Mouse (Mus musculus) ES-Bruce4 (cell line): ENCODE results near the gene Hlx. TPM values are rescaled to one million over a fixed set of nuclear protein-coding genes. Genes with fewer than 3 reads are reported as not detected.

Source experiments
- H3K27ac ChIP-seq: 2 replicates; pipeline ENCODE4 v1.5.1; 2012; ENCODE audit warnings: low read length, inconsistent platforms; ENCODE audit not compliant: insufficient read depth
- H3K27me3 ChIP-seq: 2 replicates; pipeline ENCODE4 v1.6.1; 2012; ENCODE audit warnings: mild to moderate bottlenecking, low read length, inconsistent platforms; ENCODE audit not compliant: control insufficient read depth, poor library complexity, insufficient read depth, severe bottlenecking
- H3K36me3 ChIP-seq: 2 replicates; pipeline ENCODE4 v1.6.1; 2012; ENCODE audit warnings: inconsistent platforms, mild to moderate bottlenecking, low read length, moderate library complexity; ENCODE audit not compliant: control insufficient read depth, poor library complexity, insufficient read depth, severe bottlenecking
- H3K4me1 ChIP-seq: one replicate; pipeline ENCODE4 v1.8.1; 2011; ENCODE audit warnings: low read length; ENCODE audit not compliant: control insufficient read depth, insufficient read depth
- H3K4me3 ChIP-seq: 2 replicates; pipeline ENCODE4 v1.5.1; 2011; ENCODE audit warnings: low read depth, mild to moderate bottlenecking, low read length
- H3K9ac ChIP-seq: 2 replicates; pipeline ENCODE4 v1.6.1; 2012; ENCODE audit warnings: low read depth, mild to moderate bottlenecking, inconsistent platforms; ENCODE audit not compliant: poor library complexity, severe bottlenecking
- H3K9me3 ChIP-seq: replicated peaks from 2 replicates; pipeline ENCODE4 v1.6.1; 2012; ENCODE audit warnings: mild to moderate bottlenecking, low read length, inconsistent platforms; ENCODE audit not compliant: control insufficient read depth, poor library complexity, insufficient read depth, severe bottlenecking
- CTCF ChIP-seq: IDR thresholded peaks from one replicate; pipeline ENCODE4 v1.8.1; 2011; ENCODE audit warnings: low read depth, low read length
- EP300 ChIP-seq: IDR thresholded peaks from 2 replicates; pipeline ENCODE4 v1.6.1; 2011; ENCODE audit warnings: low read depth, low read length; ENCODE audit not compliant: insufficient read depth
- POLR2A ChIP-seq: IDR thresholded peaks from one replicate; pipeline ENCODE4 v1.8.1; 2011; ENCODE audit warnings: low read length; ENCODE audit not compliant: insufficient read depth
- polyA plus RNA-seq: library from polyadenylated mRNA; stranded (reverse); fragments of >200 nt; gene quantifications from 2 replicates; pipeline ENCODE4 v1.2.4, GENCODE M21; 2011; ENCODE audit warnings: low read depth; ENCODE audit not compliant: missing spikeins, insufficient read depth, insufficient read length

Gene Hlx
- polyA plus RNA-seq, 1 experiment, result not detected

DNA sequence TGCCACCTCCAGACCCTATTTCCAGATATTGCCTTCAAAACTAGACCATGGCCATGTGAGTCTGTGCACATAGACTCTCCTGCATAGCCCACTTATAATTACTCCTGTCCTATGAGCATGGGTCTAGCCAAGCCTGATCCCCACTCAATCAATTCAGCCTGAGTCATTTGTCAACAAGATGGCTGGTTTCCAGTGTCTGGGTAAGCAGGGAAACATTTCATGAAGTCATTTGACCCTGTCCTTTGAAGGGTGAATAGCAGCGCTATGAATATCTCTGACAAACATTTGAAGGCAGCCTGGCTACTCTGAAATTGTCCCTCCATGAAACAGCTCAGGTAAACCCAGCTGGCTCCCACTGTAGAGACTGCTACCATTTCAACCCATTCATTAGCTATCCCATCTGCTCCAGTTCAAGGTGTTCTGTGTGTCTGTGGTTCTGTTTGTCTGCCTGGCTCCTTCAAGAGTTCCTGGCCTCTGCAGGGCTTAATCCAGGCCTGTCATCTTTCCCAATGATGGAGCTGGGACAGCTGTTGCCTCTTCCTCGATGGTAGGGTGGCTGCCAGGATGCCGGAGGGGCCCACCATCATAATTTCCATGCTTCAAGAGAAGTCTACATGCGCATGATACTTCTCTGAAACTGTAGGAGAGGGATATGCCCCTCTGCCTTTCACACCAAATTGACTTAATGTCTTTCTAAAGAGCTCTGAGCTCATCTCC, 24.7 kb downstream of the Hlx start:
- Histone ChIP-seq H3K9me3 (no peaks in the 10 kb centered on the region), H3K4me1 (no peaks in the 10 kb centered on the region), H3K9ac (no peak overlapping the region), H3K27me3 (no peaks in the 10 kb centered on the region), H3K4me3 (no peak overlapping the region), H3K36me3 (no peaks in the 10 kb centered on the region), H3K27ac (no peak overlapping the region)
- TF ChIP-seq POLR2A, result no peak
- no peak for TF ChIP-seq EP300
- no peak for TF ChIP-seq CTCF

DNA sequence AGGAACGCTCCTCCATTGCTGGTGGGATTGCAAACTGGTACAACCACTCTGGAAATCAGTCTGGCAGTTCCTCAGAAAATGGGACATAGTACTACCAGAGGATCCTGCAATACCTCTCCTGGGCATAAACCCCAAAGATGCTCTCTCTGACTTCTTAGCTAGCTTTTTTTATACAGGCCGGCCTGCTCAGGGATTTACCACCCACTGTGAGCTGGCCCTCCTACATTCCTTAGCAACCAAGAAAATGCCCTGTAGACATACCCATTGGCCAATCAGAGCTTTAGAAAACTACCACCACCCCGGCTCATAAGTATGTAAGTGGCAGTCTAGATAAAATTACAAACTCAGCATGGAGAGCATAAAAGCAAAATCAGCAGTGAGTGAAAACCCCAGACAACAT, 27.5 kb downstream of the Hlx start:
- no peaks in the 10 kb centered on the region for H3K9me3 ChIP-seq
- H3K4me3 ChIP-seq, result no peak overlapping the region
- no peaks in the 10 kb centered on the region for H3K36me3 ChIP-seq
- no peak for TF ChIP-seq EP300
- TF ChIP-seq CTCF, result no peak
- TF ChIP-seq POLR2A, result no peak
- H3K9ac ChIP-seq, result no peak overlapping the region
- H3K27ac ChIP-seq, result no peak overlapping the region
- no peaks in the 10 kb centered on the region for H3K27me3 ChIP-seq
- H3K4me1 ChIP-seq, result no peaks in the 10 kb centered on the region

DNA sequence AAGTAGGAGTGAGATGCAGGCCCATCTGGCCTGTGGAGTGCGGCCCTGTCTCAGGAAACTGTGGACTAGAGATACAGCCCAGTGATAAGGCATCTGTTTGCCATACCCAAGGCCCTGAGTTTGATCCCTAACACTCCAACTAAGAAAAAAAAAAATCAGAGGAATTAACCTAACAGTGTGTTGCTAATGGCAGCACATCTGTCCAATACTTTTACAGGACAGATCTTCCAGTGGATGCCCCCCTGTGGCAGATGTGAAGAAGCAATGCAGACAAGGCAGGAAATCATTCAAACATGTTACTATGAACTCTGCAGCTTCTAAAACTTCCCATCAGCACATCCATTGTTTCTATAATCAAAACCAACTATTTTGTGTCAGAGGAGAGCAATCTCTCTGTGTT, 33.1 kb downstream of the Hlx start:
- Histone ChIP-seq H3K9ac (no peak overlapping the region), H3K36me3 (no peaks in the 10 kb centered on the region), H3K4me3 (no peak overlapping the region), H3K9me3 (no peaks in the 10 kb centered on the region), H3K27me3 (no peaks in the 10 kb centered on the region), H3K27ac (no peak overlapping the region), H3K4me1 (no peaks in the 10 kb centered on the region)
- TF ChIP-seq EP300 (no peak), CTCF (no peak), POLR2A (no peak)

DNA sequence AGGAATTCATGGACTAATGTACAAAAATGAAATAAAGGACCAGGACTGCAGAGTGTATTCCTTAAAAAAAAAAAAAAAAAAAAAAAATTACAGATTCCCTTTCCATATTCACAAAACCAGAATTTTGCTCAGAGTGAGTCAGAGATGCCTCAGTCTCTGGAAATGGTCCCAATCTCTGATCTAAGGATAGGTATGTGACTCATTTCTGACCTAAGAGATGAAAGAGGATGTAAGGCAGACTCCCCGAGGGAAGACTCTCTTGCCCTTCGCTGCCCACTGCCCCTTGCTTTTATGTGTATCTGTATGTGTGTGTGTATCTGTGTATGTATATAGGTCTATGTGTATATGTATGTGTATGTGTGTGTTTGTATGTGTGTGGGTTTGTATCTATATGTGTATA, 37.0 kb downstream of the Hlx start:
- Histone ChIP-seq H3K9me3 (no peaks in the 10 kb centered on the region), H3K4me1 (no peaks in the 10 kb centered on the region), H3K27ac (no peak overlapping the region), H3K36me3 (no peaks in the 10 kb centered on the region), H3K9ac (no peak overlapping the region), H3K27me3 (no peaks in the 10 kb centered on the region), H3K4me3 (no peak overlapping the region)
- TF ChIP-seq CTCF (no peak), POLR2A (no peak), EP300 (no peak)

DNA sequence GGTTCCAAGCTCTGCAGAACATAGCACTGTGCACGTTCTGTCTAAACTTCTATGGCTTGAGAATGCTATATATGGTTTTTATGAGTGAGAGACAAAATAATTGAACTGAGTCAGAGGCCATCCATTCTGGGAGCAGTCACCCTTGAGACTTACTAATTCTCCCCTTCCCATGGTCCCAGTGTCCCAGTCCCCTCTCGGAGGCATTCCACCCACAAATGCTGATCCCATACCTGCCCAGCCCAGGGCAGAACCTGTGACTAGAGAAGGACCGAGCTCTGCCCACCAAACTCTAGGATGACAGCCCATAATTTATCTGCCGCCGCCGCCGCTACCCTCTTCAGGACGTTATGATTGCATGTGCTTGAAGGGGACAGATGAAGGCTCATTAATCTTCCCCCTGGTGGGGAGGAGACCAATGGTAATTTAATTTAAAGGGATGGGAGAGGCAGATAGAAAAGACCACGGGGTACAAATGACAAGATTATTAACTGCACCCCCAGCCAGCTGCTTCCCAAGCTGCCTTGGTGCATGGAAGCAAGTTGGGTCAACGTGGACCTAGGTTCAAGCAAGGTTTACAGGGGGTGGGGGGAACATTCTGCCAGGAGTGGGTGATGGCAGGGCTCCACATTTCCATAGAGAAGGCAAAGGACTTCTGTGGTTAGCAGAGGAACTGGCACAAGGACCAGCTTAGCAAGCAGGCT, 40.1 kb downstream of the Hlx start:
- TF ChIP-seq POLR2A (no peak), CTCF (no peak), EP300 (no peak)
- no peaks in the 10 kb centered on the region for H3K36me3 ChIP-seq
- H3K9ac ChIP-seq, result no peak overlapping the region
- H3K27me3 ChIP-seq, result no peaks in the 10 kb centered on the region
- no peaks in the 10 kb centered on the region for H3K4me1 ChIP-seq
- no peak overlapping the region for H3K4me3 ChIP-seq
- H3K9me3 ChIP-seq, result no peaks in the 10 kb centered on the region
- H3K27ac ChIP-seq, result no peak overlapping the region

DNA sequence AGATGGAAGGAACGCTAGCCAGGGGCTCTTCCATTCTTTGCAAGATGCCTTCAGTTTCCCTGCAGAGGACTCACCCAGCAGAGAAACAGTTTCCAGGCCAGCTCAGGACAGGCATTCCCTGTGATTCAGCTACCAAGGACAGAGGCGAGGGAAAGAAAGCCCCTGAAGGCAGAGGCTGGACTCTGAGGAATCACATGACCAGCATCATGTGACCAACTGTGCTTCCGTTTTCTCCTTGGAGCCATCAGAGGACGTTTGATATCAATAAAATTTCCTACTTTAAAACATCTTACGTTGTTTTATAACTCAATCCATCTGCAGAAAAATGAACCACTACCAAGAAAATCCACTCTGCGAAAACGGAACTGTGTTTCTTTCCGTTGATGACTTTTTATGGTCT, 41.2 kb downstream of the Hlx start:
- Histone ChIP-seq H3K9me3 (no peaks in the 10 kb centered on the region), H3K9ac (no peak overlapping the region), H3K27ac (no peak overlapping the region), H3K27me3 (no peaks in the 10 kb centered on the region), H3K4me1 (no peaks in the 10 kb centered on the region), H3K36me3 (no peaks in the 10 kb centered on the region), H3K4me3 (no peak overlapping the region)
- no peak for TF ChIP-seq EP300
- no peak for TF ChIP-seq CTCF
- no peak for TF ChIP-seq POLR2A
